Mouse (Mus musculus): ENCODE data around the gene Rptor.

Gene Rptor

GRCm38 (mm10) chr11:119811598-119811997 lies 208.9 kb downstream of the Rptor start:
- no peak for DNase-seq (ENCODE audit: low spot score)

- DNase-seq (ENCODE audit: low spot score) = no peak
Observed at GRCm38 (mm10) chr11:119812093-119812492, 209.4 kb downstream of the Rptor start.

DNA sequence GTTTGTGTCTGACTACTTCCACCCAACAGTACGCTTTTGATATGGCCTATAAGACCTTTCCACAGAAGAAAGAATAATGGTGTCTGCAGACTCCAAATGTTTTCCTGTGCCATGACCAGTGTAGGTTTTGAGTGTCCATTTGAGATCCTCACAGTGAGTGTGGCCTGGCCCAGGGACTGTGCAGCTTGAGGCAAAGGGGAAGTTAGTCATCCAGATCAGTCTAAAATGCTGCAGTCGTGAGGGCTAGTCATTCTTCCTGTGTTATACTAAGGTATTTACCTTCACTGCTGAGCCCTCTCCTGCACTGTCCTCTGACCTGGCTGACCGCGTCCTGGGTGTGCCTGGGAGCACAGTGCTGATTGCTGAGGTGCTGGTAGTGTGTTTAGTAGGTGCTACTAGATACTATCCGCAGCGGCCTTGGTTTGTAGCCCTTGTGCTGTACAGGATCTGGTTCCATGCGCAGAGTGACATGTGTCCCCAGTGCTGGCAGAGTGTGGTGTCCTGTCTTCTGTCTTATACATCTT lies 211.4 kb downstream of the Rptor start:
- no peak for DNase-seq (ENCODE audit: low spot score)

GRCm38 (mm10) chr11:119816798-119817361 lies 214.2 kb downstream of the Rptor start:
- no peak for DNase-seq (ENCODE audit: low spot score)

DNA sequence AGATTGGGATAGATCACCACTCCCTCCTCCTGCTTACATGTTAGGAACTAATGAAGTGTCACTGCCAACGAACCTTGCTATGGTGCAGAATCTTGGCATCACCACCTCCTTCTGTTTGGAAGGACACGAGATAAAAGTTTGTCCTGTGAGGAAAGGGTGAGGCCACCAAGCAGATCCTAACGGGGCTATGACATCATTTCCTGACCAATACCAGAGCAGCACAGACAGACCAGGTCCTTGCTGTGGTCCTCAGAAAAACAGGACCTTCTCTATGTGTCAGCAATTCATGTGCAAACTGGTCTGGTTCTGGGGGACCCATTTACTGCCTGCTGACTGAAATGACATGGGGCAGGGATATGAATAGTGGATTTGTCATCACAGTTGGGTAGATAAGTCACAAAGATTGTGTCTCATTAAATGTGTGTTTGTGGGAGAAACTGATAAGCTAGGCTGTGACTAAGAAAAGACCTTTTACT lies 214.7 kb downstream of the Rptor start:
- no peak for DNase-seq (ENCODE audit: low spot score)

DNA sequence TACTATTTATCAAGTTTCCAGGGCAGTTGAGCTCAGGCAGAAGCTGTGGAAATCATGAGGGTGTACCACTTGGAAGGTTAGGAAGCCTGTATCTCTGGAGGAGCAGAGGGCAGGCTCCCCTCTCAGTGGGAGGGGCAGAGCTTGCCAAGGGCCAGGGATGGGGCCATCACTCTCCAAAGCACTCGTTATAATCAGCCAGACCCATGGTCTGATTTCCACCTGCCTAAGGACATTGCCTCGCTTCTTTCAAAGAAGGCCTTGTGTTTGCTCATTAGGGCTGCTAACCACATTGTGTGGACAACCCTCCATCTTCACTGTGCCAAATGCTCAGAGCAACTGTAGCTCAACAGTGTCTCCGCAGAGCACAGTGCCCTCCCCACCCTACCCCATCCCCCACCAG lies 215.2 kb downstream of the Rptor start:
- no peak for DNase-seq (ENCODE audit: low spot score)

DNA sequence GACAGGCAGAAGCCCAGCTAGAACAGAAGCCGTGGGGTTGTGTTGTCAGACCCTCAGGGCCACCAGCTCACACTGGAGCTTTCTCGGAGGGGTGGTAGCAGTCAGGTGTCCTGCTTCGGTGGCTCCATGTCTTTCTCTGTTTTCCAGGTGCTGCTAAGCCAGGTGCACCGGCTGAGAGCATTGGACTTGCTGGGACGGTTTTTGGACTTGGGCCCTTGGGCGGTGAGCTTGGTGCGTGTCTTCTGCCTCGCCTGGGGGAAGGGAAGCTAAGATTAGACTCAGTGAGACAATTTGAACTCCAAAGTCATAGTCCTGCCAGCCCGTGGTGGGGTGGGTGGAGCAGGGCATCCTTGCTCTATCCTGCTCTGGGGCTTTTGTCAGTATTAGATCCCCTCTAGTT lies 218.8 kb downstream of the Rptor start:
- no peak for DNase-seq (ENCODE audit: low spot score)

DNA sequence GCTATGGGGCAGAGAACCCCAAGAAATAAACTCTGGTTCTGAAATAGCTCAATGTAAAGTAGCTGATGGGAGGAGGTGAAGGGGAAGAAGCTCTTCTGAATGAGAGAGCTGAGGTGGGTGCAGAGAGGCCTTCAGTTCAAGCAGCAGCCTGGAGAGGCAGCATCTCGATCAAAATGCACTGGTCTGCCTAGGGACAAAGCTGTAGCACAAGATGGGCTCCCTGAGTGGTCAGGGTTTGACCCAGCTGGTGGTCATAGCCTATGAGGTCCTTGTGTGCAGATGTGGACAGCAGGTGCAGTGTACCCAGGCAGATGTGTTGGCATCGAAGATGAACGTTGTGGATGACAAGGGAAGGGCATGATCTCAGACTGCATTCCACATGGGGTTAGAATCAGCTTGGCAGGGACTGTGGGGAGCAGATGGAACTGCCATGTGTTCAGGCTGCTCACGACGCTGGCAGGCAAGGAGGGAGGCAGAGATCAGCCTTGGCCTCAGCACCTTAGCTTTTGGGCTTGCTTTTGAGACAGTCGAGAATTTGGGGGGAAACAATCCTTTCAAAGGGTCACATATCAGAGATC lies 221.5 kb downstream of the Rptor start:
- no peak for DNase-seq (ENCODE audit: low spot score)

- DNase-seq (ENCODE audit: low spot score) = no peak
Observed at GRCm38 (mm10) chr11:119825783-119826182, 223.1 kb downstream of the Rptor start.

- no peak for DNase-seq (ENCODE audit: low spot score)
Observed at GRCm38 (mm10) chr11:119826239-119826638, 223.5 kb downstream of the Rptor start.

DNA sequence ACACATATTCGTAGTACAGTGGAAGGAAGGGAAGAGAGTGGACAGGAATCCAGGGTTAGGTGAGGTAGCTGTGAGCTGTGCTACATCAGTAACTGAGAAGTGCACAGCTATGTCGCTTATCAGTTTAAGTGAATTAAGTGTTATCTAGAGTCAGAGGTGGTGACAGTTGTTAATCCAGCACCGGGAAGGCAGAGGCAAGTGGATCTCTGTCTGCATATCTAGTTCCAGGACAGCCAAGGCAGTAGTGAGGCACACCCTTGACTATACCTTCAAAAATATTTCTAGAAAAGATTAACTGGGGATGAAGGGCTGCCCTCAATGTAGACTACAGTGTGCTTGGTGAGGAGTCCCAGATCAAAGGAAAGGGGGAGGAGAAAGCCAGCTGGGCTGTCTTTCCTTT lies 226.4 kb downstream of the Rptor start:
- no peak for DNase-seq (ENCODE audit: low spot score)

DNA sequence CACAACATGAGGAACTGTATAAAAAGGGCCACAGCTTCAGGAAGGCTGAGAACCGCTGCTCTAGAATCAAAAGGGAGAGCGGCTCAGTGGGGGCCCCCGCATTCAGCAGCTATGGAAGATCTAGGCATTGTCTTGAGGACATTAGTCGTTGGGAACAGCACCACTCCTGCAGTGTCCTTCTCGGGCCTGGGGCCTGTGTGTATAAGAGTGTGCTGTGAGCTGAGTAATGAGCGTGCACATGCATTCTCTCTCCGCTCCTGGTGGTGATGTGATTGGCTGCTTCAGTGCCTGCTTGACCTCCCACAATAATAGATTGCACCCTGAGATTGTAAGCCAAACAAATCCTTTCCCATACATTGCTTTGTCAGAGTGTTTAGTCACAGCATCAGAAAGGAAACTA lies 229.0 kb downstream of the Rptor start:
- no peak for DNase-seq (ENCODE audit: low spot score)

DNA sequence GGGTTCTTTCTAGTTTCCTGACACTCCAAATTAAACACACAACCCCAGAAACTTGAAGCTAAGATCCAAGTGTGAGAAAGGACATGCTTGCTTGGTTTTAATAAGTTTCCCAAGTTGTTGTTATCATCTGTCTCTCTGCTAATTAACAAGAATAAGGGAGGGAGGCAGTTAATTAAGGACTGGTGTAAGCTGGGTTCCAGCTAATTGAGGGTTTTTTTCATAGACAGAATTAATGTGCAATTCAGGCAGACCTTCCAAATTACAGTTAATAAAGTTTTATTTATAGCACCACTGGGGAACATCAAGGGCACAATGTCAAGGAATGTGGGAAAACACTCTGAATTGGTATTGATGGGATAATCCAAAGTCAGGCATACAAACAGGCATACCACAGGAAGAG lies 230.6 kb downstream of the Rptor start:
- DNase-seq (ENCODE audit: low spot score) = no peak

DNA sequence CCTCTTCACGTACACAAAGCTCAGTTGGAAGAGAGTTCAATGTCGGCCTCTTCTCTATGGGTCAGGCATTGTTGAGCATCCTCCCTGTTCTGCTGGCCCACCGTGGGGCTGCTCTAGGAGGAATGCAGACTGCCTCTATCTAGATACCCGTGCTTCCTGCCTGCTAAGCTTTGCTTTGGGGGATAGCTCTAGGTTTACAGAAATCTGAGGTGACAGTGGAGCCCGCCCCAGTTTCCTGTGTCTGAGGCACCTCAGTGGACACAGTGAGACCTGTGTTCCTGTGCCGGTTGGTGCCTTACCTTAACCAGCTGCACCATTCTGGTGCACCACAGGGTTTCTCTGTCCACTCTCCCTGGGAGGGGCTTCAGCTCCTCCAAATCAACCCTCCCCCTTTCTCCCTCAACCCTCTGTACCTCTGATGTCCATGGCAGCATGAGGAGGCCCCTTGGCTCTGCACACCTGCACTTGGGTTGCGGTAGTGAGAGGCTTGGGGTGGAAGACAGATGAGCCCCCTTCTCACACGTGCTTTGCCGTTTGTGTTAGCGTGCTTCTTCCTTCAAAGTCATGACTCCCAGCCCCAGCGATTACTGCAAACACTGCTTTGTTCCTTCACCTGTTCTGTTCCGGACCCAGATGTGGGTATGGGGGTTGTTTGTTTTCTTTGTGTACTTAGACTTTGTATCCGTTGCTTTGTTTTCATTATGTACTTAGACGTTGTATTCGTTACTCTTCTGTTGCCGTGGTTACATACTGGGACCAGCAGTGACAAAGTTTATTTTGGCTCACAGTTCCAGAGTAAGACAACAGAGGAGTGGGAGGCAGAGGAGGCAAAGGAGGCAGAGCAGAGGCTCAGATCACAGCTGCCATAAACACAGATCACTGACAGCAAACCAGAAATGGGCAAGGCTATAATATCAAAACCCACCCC lies 231.4 kb downstream of the Rptor start:
- DNase-seq (ENCODE audit: low spot score) = no peak

GRCm38 (mm10) chr11:119836326-119836725 lies 233.6 kb downstream of the Rptor start:
- DNase-seq (ENCODE audit: low spot score) = no peak

GRCm38 (mm10) chr11:119837786-119838185 lies 235.1 kb downstream of the Rptor start:
- DNase-seq (ENCODE audit: low spot score) = no peak

DNA sequence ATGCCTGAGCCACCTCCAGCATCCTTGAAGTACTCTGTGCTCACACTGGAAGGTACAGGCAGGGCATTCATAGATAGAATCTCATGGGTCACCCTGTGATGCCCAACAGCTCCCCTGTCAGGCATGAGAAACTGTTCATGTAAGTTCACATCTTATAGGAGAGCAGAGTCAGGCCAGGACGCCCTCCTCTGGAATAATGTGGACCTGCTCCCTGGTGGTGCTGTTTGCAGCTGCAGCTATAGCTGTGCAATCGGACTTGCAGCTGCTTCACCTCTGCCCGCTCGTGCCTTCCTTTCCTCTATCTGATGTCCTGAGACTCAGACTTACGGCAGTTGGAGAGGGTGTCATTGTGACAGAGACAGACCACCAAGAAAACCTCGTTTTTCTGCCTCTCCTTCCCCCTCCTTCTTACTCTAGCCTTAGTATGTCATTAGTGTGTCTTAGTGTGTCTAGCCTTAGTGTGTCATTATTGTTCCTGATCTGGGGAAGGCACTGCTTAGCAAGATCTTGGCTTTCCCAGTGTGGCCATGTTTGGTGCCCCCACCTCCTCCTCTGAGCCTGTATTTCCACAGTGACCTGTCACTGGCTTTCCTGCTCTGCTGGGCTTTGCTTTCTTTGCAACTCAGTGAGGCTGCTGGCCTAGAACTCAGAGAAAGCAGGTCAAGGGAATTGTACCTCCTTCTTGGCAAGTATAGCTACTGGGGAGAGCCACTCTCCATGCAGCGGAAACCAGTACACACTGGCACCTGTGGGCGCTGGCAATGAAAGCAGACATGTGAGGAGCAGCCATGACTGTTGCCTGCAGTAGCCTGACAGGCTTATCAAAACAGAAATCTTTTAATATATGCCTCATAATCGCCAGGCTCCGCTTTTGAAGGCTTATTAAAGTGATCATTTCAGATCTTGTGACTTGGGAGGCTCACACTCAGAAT lies 237.0 kb downstream of the Rptor start:
- no peak for DNase-seq (ENCODE audit: low spot score)

DNA sequence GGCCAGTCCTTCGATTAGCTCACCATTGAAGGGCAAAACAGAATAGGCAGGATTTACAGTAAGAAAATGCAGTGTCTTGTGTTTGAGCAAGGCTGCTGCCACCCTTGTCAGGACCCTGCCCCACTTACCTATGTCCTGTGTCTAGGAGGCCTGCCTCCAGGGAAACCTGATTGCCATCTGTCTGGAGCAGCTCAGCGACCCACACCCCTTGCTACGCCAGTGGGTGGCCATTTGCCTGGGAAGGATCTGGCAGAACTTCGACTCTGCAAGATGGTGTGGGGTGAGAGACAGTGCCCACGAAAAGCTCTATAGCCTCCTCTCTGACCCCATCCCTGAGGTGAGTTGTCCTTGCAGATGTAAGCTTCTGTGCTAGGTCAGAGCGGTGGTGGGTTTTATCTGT lies 243.9 kb downstream of the Rptor start:
- DNase-seq (ENCODE audit: low spot score) = no peak

DNA sequence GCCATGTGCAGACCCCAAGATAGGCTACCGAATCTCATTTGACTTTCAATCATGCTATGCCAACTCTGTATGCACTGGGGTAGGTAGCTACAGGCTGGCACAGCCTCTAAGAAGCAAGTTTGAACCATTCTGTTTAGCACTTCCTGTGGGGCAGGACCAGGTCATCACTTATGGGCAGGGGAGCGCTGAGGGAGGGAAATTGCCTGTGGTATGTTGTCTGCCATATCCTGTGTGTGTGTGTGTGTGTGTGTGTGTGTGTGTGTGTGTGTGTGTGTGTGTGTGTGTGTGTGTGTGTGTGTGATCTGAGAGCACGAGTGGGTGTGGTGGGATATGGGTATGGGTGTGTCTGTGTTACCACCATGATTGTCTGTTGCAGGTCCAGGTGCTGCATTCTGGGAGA lies 244.4 kb downstream of the Rptor start:
- DNase-seq (ENCODE audit: low spot score) = no peak

GRCm38 (mm10) chr11:119847569-119847968 lies 244.9 kb downstream of the Rptor start:
- DNase-seq (ENCODE audit: low spot score) = no peak

DNA sequence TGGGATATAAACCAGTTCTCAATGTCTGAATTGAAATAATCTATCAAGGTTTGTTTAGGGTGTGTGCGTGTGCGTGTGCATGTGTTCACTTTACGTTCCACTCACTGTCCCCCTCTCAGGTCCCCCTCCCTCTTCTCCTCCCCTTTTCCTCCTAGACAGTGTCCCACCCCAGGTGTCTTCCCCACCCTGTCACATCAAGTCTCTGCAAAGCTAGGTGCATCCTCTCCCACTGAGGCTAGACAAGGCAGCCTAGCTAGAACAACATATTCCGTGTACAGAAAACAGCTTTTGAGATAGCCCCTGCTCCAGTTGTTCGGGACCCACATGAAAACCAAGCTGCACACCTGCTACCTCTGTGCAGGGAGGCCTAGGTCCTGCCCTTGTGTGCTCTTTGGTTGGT lies 245.5 kb downstream of the Rptor start:
- DNase-seq (ENCODE audit: low spot score) = no peak

DNA sequence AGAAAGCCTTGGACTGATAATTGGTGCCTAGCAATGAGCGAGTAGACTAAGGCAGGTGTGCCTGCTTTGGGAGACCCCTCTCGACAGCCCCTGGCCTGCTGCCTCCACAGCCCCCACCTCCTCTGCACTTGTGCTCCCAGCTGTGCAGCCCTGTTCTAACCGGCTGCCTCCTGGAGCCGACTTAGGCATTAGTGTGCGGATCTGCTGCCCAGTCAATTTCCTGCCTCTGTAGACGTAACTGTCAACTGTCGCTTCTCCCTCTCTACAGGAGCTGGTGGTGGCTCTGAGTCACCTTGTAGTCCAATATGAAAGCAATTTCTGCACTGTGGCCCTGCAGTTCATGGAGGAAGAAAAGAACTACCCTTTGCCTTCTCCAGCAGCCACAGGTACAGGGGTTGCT lies 253.3 kb downstream of the Rptor start:
- DNase-seq (ENCODE audit: low spot score) = no peak
